Mouse (Mus musculus) right cerebral cortex, postnatal 25 days (tissue): ENCODE data around the gene Nell2.

Source experiments
- DNase-seq: peaks from one replicate; pipeline ENCODE4 v3.0.0; 2022

The Nell2 gene

GRCm38 (mm10) chr15:95068799-95069198, 459.6 kb downstream of the Nell2 start:
- no peak for DNase-seq

GRCm38 (mm10) chr15:95068023-95068422, 460.3 kb downstream of the Nell2 start:
- no peak for DNase-seq

- no peak for DNase-seq
Measured at GRCm38 (mm10) chr15:95055081-95055650, 473.2 kb downstream of the Nell2 start.

GRCm38 (mm10) chr15:95049171-95049729, 479.1 kb downstream of the Nell2 start:
- DNase-seq: no peak

- no peak for DNase-seq
Measured at GRCm38 (mm10) chr15:95047486-95047885, 480.9 kb downstream of the Nell2 start.

- peak; percentile 31 for DNase-seq
Measured at GRCm38 (mm10) chr15:95044011-95044410, 484.3 kb downstream of the Nell2 start.

- no peak for DNase-seq
Measured at GRCm38 (mm10) chr15:95042437-95042836, 485.9 kb downstream of the Nell2 start.

GRCm38 (mm10) chr15:95029487-95029875, 498.9 kb downstream of the Nell2 start:
- no peak for DNase-seq

- DNase-seq: no peak
Measured at GRCm38 (mm10) chr15:95028862-95029486, 499.4 kb downstream of the Nell2 start.
